9 mouse cellular contexts compared by ENCODE assay signal in genomic region chr1:86669552-86670273, GRCm38 (mm10). TPM values are rescaled to one million over a fixed set of nuclear protein-coding genes. Genes with fewer than 3 reads are reported as not detected.
A peak's percentile ranks its signal among the peaks of the same experiment; 100 is the strongest.
DNase-seq lines count a peak whose midpoint lies in the region; ATAC-seq and TF ChIP-seq lines count a peak whose summit lies in the region.
"Had no signal": no experiment of that assay in that cellular context is flagged by ENCODE, and none has a peak within 500 bp of the region (broad histone marks: within the 10 kb centered on the region; RNA-seq: fewer than 3 reads in every experiment).

No protein-coding gene starts in this region.

- peak overlapping the region; percentile 76 for H3K4me2 ChIP-seq in liver, embryonic 16.5 days (ENCODE audit: low read depth, low read length)

- peak; percentile 84 for DNase-seq in R1 (ENCODE audit: low read depth, low spot score)
- peak; percentile 65 for DNase-seq in cerebellum, adult 9-11 months
- DNase-seq in heart, postnatal 4 days = peak; percentile 76
- DNase-seq in layer of hippocampus, adult 11-12 months (ENCODE audit: low spot score) = peak; percentile 73
- peak; percentile 53 to 63 for DNase-seq in urinary bladder, adult 18-20 months (ENCODE audit: low spot score in 2 of 2)

- H3K27ac ChIP-seq in liver, embryonic 16.5 days (ENCODE audit: low read length) = no peak overlapping the region
- no peak overlapping the region for H3K27ac ChIP-seq in olfactory bulb, adult 2 months (ENCODE audit: insufficient read depth, low read depth, low read length)
- H3K27ac ChIP-seq: macrophage had no signal

- TF ChIP-seq POLR2A in olfactory bulb, adult 2 months (IDR thresholded peaks at IDR 0.05; ENCODE audit: insufficient read depth, low read depth, low read length) = no peak

- H3K27me3 ChIP-seq in liver, embryonic 16.5 days (ENCODE audit: control insufficient read depth, insufficient read depth, low read depth, low read length) = peaks cover 44% of the 10 kb centered on the region

- H3K9ac ChIP-seq in liver, embryonic 16.5 days (ENCODE audit: low read depth, low read length) = no peak overlapping the region

- H3K36me3 ChIP-seq in liver, embryonic 16.5 days (ENCODE audit: control insufficient read depth, insufficient read depth) = no peaks in the 10 kb centered on the region

- no peaks in the 10 kb centered on the region for H3K9me3 ChIP-seq in liver, embryonic 16.5 days (replicated peaks; ENCODE audit: control insufficient read depth, low read length)

- peak; percentile 82 for ATAC-seq in frontal cortex, adult (ENCODE audit: low TSS enrichment)
- peak; percentile 63; the same call in 1 of the 2 replicates for ATAC-seq in liver, embryonic 16.5 days (ENCODE audit: low read depth)

- peaks cover 3% of the 10 kb centered on the region; the same call in 1 of the 2 replicates for H3K4me1 ChIP-seq in liver, embryonic 16.5 days (ENCODE audit: control insufficient read depth, low read depth, low read length)
- H3K4me1 ChIP-seq in olfactory bulb, adult 2 months (ENCODE audit: control insufficient read depth, insufficient read depth, low read length) = peaks cover 11% of the 10 kb centered on the region

- WGBS in liver, embryonic 16.5 days (ENCODE audit: insufficient replicate concordance) = 2% methylated on average over 44 of the region's 44 CpGs
- WGBS in olfactory bulb, adult 2 months = 1% methylated on average over 44 of the region's 44 CpGs

- H3K4me3 ChIP-seq in liver, embryonic 16.5 days (ENCODE audit: low read depth, low read length) = peak overlapping the region; percentile 48
- H3K4me3 ChIP-seq in olfactory bulb, adult 2 months (ENCODE audit: insufficient read depth, low read depth, low read length) = peak overlapping the region; percentile 56

- peak; percentile 82 for TF ChIP-seq CTCF in olfactory bulb, adult 2 months (IDR thresholded peaks at IDR 0.05; ENCODE audit: insufficient read depth, low read depth, low read length)

RNA-seq across cellular contexts. Expression of gene Nppc, which starts 0.7 kb away (rescaled TPM):
- total RNA-seq in heart, postnatal 4 days (2021) = under 1 TPM; 0.69 to 0.86 TPM
- polyA plus RNA-seq in liver, embryonic 16.5 days (2015; fragmentation: Nextera tagmentation; extraction: Ambion mirVana) = not detected in 2 replicates
- not detected in 2 replicates for polyA plus RNA-seq in olfactory bulb, adult 2 months (2012; ENCODE audit: insufficient read depth, insufficient read length, low replicate concordance, missing spikeins)
- polyA plus RNA-seq: macrophage had no signal

RNA-seq across cellular contexts. Expression of gene Dis3l2, which starts 33.9 kb away (rescaled TPM):
- 10 to 100 TPM; 17.3 to 18.1 TPM for total RNA-seq in heart, postnatal 4 days (2021)
- 8.6 and 9.2 TPM in 2 replicates for polyA plus RNA-seq in liver, embryonic 16.5 days (2015; fragmentation: Nextera tagmentation; extraction: Ambion mirVana)
- not detected in 2 replicates for polyA plus RNA-seq in olfactory bulb, adult 2 months (2012; ENCODE audit: insufficient read depth, insufficient read length, low replicate concordance, missing spikeins)
